Mouse (Mus musculus): ENCODE measurements at regions not wholly inside any gene's neighbourhood (a gene's known extent, or its start where the extent isn't known, plus 50 kb on each side); places are given as distances from the start of the nearest gene placed in this dataset.

- no peaks in the 10 kb centered on the region for H3K9me3 ChIP-seq (ENCODE audit: control insufficient read depth, low read length)
- no peaks in the 10 kb centered on the region for H3K36me3 ChIP-seq (ENCODE audit: control insufficient read depth)
- no peak for TF ChIP-seq TAL1 (IDR thresholded peaks at IDR 0.05; ENCODE audit: low read length)
- no peak for TF ChIP-seq GATA1 (IDR thresholded peaks at IDR 0.05; ENCODE audit: low read length)
- no peak overlapping the region for H3K4me3 ChIP-seq (replicated peaks)
- H3K4me1 ChIP-seq (ENCODE audit: control insufficient read depth), result no peaks in the 10 kb centered on the region
- no peaks in the 10 kb centered on the region for H3K27me3 ChIP-seq (ENCODE audit: control insufficient read depth)
These were observed 275.7 kb upstream of the Pfn2 start for GRCm38 (mm10) chr3:58123396-58124077.

DNA sequence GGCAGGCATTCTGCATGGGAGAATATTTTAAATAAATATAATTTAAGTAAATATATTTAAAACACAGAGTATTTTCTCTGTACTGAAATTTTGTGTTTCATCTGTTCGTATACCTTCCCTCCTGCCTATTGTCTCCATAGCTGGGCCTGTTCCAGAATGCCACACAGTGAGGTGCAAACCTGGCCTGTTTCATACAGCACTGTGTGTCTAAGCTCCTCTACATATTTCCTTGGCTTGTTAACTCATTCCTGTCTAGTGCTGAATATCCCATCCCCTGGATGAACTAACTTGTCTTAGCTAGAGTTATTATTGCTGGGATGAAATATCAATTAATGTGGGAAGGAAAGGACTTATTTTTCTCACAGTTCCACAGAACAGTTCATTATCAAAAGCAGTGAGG lies 277.0 kb upstream of the Pfn2 start:
- Histone ChIP-seq H3K27me3 (ENCODE audit: control insufficient read depth) (no peaks in the 10 kb centered on the region), H3K36me3 (ENCODE audit: control insufficient read depth) (no peaks in the 10 kb centered on the region), H3K9me3 (ENCODE audit: control insufficient read depth, low read length) (no peaks in the 10 kb centered on the region), H3K4me3 (replicated peaks) (no peak overlapping the region), H3K4me1 (ENCODE audit: control insufficient read depth) (no peaks in the 10 kb centered on the region)
- TF ChIP-seq GATA1 (IDR thresholded peaks at IDR 0.05; ENCODE audit: low read length), result no peak

DNA sequence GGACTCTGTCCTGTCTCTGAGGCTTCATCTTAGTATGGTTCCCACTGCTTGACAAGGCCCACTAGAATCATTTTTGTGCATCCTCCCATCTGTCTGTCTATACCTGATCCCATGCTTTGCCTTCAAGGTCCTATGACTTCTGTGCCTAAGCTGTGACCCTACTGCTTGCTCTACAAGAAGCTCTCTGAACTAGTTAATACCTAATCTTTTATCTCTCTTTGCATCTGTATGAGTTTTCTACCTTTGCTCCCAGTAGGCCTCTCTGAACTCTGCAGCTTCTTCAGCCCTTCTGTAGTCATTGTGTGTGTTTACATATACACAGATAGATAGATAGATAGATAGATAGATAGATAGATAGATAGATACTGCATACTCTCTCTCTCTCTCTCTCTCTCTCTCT lies 279.1 kb upstream of the Pfn2 start:
- H3K4me3 ChIP-seq (replicated peaks), result no peak overlapping the region
- H3K36me3 ChIP-seq (ENCODE audit: control insufficient read depth), result no peaks in the 10 kb centered on the region
- no peaks in the 10 kb centered on the region for H3K27me3 ChIP-seq (ENCODE audit: control insufficient read depth)
- H3K9me3 ChIP-seq (ENCODE audit: control insufficient read depth, low read length), result no peaks in the 10 kb centered on the region
- no peak for TF ChIP-seq GATA1 (IDR thresholded peaks at IDR 0.05; ENCODE audit: low read length)
- TF ChIP-seq TAL1 (IDR thresholded peaks at IDR 0.05; ENCODE audit: low read length), result no peak
- no peaks in the 10 kb centered on the region for H3K4me1 ChIP-seq (ENCODE audit: control insufficient read depth)

DNA sequence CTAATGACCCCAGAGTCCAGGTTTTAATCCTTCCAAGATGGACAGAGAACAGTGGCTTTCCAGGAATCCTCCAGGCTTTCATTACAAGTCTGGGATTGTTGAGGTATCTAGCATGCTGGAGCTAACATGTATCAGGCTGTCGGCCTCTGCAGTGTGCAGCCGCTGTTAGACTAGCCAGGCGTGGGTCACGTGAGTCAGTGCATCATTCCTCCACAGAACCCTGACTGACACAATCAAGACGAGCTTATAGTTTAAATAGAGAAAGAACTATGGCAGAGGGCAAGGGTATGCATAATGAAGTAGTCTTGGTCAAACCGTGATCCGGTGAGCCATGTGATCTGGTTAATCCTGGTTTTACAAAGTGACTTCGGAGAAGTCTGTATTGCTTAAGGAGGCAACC lies 280.2 kb upstream of the Pfn2 start:
- no peaks in the 10 kb centered on the region for H3K4me1 ChIP-seq (ENCODE audit: control insufficient read depth)
- no peaks in the 10 kb centered on the region for H3K36me3 ChIP-seq (ENCODE audit: control insufficient read depth)
- no peak overlapping the region for H3K4me3 ChIP-seq (replicated peaks)
- TF ChIP-seq GATA1 (IDR thresholded peaks at IDR 0.05; ENCODE audit: low read length) (no peak), TAL1 (IDR thresholded peaks at IDR 0.05; ENCODE audit: low read length) (no peak)
- H3K27me3 ChIP-seq (ENCODE audit: control insufficient read depth), result no peaks in the 10 kb centered on the region
- no peaks in the 10 kb centered on the region for H3K9me3 ChIP-seq (ENCODE audit: control insufficient read depth, low read length)

DNA sequence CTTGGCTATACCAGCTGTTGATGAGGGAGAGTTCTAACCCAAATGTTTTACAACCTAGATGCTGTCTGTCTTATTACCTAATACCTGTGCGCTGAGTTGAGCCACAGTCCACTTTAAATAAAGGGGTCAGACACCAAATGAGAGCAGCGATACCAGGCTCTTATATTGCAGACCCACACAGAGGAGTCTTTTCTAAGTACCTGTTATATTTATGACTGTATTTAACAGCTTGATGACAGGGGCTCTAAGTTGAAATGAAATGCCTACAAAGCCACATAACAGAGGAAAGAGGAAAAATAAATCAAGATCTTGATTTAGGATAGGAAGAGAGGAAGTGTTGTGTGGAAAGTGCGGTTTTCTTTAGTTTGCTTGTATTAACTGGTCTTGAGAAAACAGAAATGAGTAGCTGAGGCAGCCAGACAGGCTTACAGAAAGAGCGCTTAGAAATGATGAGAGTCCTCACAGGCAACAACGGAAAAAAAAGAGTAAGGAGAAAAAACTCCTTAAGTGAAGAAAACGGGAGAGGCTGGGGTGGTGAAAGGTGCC lies 281.6 kb upstream of the Pfn2 start:
- Histone ChIP-seq H3K36me3 (ENCODE audit: control insufficient read depth) (no peaks in the 10 kb centered on the region), H3K4me3 (replicated peaks) (no peak overlapping the region), H3K9me3 (ENCODE audit: control insufficient read depth, low read length) (no peaks in the 10 kb centered on the region), H3K27me3 (ENCODE audit: control insufficient read depth) (no peaks in the 10 kb centered on the region), H3K4me1 (ENCODE audit: control insufficient read depth) (no peaks in the 10 kb centered on the region)
- no peak for TF ChIP-seq GATA1 (IDR thresholded peaks at IDR 0.05; ENCODE audit: low read length)
- TF ChIP-seq TAL1 (IDR thresholded peaks at IDR 0.05; ENCODE audit: low read length), result no peak

GRCm38 (mm10) chr3:58135607-58136365 lies 278.7 kb upstream of the Tsc22d2 start:
- H3K4me1 ChIP-seq (ENCODE audit: control insufficient read depth), result no peaks in the 10 kb centered on the region
- no peaks in the 10 kb centered on the region for H3K36me3 ChIP-seq (ENCODE audit: control insufficient read depth)
- H3K4me3 ChIP-seq (replicated peaks), result no peak overlapping the region
- H3K27me3 ChIP-seq (ENCODE audit: control insufficient read depth), result no peaks in the 10 kb centered on the region
- TF ChIP-seq GATA1 (IDR thresholded peaks at IDR 0.05; ENCODE audit: low read length) (no peak), TAL1 (IDR thresholded peaks at IDR 0.05; ENCODE audit: low read length) (no peak)
- H3K9me3 ChIP-seq (ENCODE audit: control insufficient read depth, low read length), result no peaks in the 10 kb centered on the region

GRCm38 (mm10) chr3:58138726-58139585 lies 275.6 kb upstream of the Tsc22d2 start:
- H3K36me3 ChIP-seq (ENCODE audit: control insufficient read depth), result no peaks in the 10 kb centered on the region
- TF ChIP-seq GATA1 (IDR thresholded peaks at IDR 0.05; ENCODE audit: low read length), result no peak
- no peak for TF ChIP-seq TAL1 (IDR thresholded peaks at IDR 0.05; ENCODE audit: low read length)
- no peaks in the 10 kb centered on the region for H3K4me1 ChIP-seq (ENCODE audit: control insufficient read depth)
- H3K4me3 ChIP-seq (replicated peaks), result no peak overlapping the region
- H3K9me3 ChIP-seq (ENCODE audit: control insufficient read depth, low read length), result no peaks in the 10 kb centered on the region
- H3K27me3 ChIP-seq (ENCODE audit: control insufficient read depth), result no peaks in the 10 kb centered on the region

GRCm38 (mm10) chr3:58146108-58146507 lies 268.4 kb upstream of the Tsc22d2 start:
- no peaks in the 10 kb centered on the region for H3K4me1 ChIP-seq (ENCODE audit: control insufficient read depth)
- no peaks in the 10 kb centered on the region for H3K27me3 ChIP-seq (ENCODE audit: control insufficient read depth)
- no peak overlapping the region for H3K4me3 ChIP-seq (replicated peaks)
- H3K36me3 ChIP-seq (ENCODE audit: control insufficient read depth), result no peaks in the 10 kb centered on the region
- TF ChIP-seq TAL1 (IDR thresholded peaks at IDR 0.05; ENCODE audit: low read length) (no peak), GATA1 (IDR thresholded peaks at IDR 0.05; ENCODE audit: low read length) (no peak)
- H3K9me3 ChIP-seq (ENCODE audit: control insufficient read depth, low read length), result no peaks in the 10 kb centered on the region

- no peak overlapping the region for H3K4me3 ChIP-seq (replicated peaks)
These were observed 267.8 kb upstream of the Tsc22d2 start for GRCm38 (mm10) chr3:58146762-58147161.

More at GRCm38 (mm10) chr3:58146762-58147161, 267.8 kb upstream of the Tsc22d2 start:
- H3K27me3 ChIP-seq (ENCODE audit: control insufficient read depth), result no peaks in the 10 kb centered on the region
- TF ChIP-seq GATA1 (IDR thresholded peaks at IDR 0.05; ENCODE audit: low read length) (no peak), TAL1 (IDR thresholded peaks at IDR 0.05; ENCODE audit: low read length) (no peak)
- no peaks in the 10 kb centered on the region for H3K36me3 ChIP-seq (ENCODE audit: control insufficient read depth)
- no peaks in the 10 kb centered on the region for H3K4me1 ChIP-seq (ENCODE audit: control insufficient read depth)
- no peaks in the 10 kb centered on the region for H3K9me3 ChIP-seq (ENCODE audit: control insufficient read depth, low read length)

All from erythroblast, embryonic 14.5 days (primary cell).